Mouse (Mus musculus) cerebellum, adult 2 months (tissue): ENCODE measurements around the gene Cc2d1a.

ENCODE experiments used
- CTCF ChIP-seq: fragments of 200-500 bp; IDR thresholded peaks from 2 replicates; pipeline ENCODE4 v1.5.1; 2011; ENCODE audit warnings: low read depth, mild to moderate bottlenecking, control low read depth, low read length, moderate library complexity, borderline replicate concordance; ENCODE audit not compliant: insufficient read depth
- POLR2A ChIP-seq: fragments of 200-500 bp; IDR thresholded peaks from 2 replicates; pipeline ENCODE4 v1.6.1; 2011; ENCODE audit warnings: low read length, control low read depth, borderline replicate concordance; ENCODE audit not compliant: insufficient read depth

DNA sequence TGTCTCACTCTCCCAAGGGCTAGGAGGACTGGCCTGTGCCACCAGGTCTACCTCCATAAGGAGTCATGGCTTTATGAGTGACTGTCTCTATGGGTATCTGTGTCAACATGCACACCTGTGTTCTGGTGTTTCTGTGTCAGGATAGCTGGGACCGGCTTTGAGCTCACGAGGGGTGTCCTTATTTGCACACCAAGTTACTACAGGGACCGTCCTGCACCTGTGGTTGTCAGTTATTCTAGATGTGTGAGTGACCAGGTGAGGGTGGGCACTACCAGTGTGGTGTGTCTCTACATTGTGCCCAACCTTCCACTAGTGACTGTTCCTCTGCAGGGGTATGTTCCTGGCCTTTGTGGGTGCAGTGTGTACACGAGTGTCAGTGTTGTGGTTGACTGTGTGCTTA is 35.1 kb upstream of the Cc2d1a start:
- TF ChIP-seq CTCF = no peak
- no peak for TF ChIP-seq POLR2A
